Mouse (Mus musculus): ENCODE measurements around the gene Cep63.

DNA sequence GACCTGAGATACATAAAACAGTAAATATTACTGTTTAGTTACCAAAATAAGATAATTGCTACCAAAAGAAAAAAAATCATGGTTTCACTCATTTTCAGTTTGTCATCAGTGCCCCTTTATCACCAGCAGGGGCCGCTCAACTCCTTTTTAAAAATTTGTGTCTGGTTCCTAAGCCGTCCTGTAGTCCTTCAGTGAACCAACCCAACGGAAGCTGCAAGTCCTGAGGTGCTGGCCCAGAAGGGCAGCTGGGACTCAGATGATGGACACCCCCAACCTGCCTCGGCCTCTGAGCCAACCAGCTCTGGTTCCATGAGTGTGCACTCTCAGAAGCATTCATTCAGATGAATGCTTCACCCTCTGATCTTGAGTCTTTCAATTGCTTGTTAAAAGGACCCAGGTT is 10.2 kb upstream of the Cep63 start:
- TF ChIP-seq CTCF (IDR thresholded peaks at IDR 0.05; ENCODE audit: low read depth, low read length) (peak; percentile 49; the same call in 1 of the 2 replicates), POLR2A (IDR thresholded peaks at IDR 0.05; ENCODE audit: borderline replicate concordance, low read depth, low read length) (no peak)

Measured in bone marrow macrophage, adult 2 months (primary cell).